Mouse (Mus musculus) right cerebral cortex, postnatal 25 days (tissue): ENCODE data around the gene S1pr1.

Experiments
- DNase-seq: peaks from one replicate; pipeline ENCODE4 v3.0.0; 2022

S1pr1 gene

GRCm38 (mm10) chr3:115673663-115674157, 41.2 kb downstream of the S1pr1 start:
- DNase-seq, result no peak

GRCm38 (mm10) chr3:115672965-115673662, 41.8 kb downstream of the S1pr1 start:
- no peak for DNase-seq

GRCm38 (mm10) chr3:115669230-115669629, 45.6 kb downstream of the S1pr1 start:
- DNase-seq, result no peak

- no peak for DNase-seq
Measured at GRCm38 (mm10) chr3:115667182-115667581, 47.7 kb downstream of the S1pr1 start.

- DNase-seq, result no peak
Measured at GRCm38 (mm10) chr3:115666547-115666946, 48.3 kb downstream of the S1pr1 start.

- no peak for DNase-seq
Measured at GRCm38 (mm10) chr3:115664497-115664896, 50.4 kb downstream of the S1pr1 start.

- peak; percentile 70 for DNase-seq
Measured at GRCm38 (mm10) chr3:115660701-115661460, 54.0 kb downstream of the S1pr1 start.
